Mouse (Mus musculus): Measurements from ENCODE around the gene Cdc123. TPM values are rescaled to one million over a fixed set of nuclear protein-coding genes. Genes with fewer than 3 reads are reported as not detected.
"Not testable (repeated sequence)": the region's sequence is repeated elsewhere in the genome, so short reads cannot be mapped to it uniquely, and the experiment has no call there.

The Cdc123 gene
- polyA plus RNA-seq, 1 experiment from 2014 or later, result 414 TPM

DNA sequence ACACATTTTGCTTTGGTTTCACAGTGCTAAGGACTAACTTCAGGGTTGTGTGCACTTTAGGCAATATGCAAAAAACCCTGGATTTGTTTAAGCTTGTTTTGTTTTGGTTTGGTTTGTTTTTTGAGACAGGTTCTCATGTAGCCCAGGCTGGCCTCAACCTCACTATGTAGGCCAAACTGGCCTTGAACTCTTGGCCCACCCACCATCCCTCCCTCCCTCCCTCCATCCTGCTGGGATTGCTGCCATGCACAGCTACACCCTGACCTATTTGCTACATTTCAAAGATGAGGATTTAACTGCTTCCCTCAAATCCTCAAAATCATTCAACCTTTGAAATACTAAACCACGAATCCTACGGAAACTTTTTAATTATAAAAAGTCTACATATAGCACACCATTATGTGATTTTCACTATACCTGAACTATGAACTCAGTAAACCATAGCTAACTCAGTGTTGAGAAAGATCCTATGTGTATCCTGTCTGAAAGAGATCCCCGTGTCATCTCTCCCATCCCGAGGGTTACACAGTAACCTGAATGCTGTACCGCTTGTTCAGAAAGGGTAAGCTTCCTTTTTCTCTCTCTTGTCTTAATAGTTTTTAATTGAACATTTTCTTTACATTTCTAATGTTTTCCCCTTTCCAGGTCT, 19.6 kb downstream of the Cdc123 start:
- Histone ChIP-seq H3K27me3 (ENCODE audit: low read depth, poor library complexity, severe bottlenecking) (no peaks in the 10 kb centered on the region), H3K9me3 (replicated peaks) (no peaks in the 10 kb centered on the region), H3K27ac (no peak overlapping the region), H3K4me1 (no peaks in the 10 kb centered on the region), H3K36me3 (peaks cover 82% of the 10 kb centered on the region), H3K4me3 (no peak overlapping the region)
- 96% methylated on average over 5 of the region's 5 CpGs for WGBS
- no peak for DNase-seq (ENCODE audit: low spot score)

DNA sequence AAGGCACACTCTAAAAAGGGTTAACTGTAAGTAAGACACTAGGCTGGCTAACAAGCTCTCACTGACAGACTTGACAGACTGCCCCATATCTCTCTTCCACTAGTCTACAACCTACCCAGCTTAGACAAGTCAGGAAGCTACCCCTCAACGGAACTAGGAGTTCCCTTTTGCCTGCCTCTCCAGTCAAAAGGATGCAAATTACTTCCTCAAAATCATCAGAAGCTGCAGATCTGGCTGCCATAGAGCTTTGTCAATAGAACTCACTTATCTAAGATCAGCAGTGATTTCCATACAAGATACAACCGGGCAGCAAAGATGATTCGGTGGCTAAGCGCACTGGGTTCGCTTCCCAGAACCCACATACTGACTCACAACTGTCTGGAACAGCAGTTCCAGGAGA, 20.3 kb downstream of the Cdc123 start:
- Histone ChIP-seq H3K4me1 (no peaks in the 10 kb centered on the region), H3K27ac (no peak overlapping the region), H3K4me3 (no peak overlapping the region), H3K27me3 (ENCODE audit: low read depth, poor library complexity, severe bottlenecking) (no peaks in the 10 kb centered on the region), H3K36me3 (peaks cover 83% of the 10 kb centered on the region), H3K9me3 (replicated peaks) (no peaks in the 10 kb centered on the region)
- DNase-seq (ENCODE audit: low spot score), result no peak
- WGBS, result 87% methylated on average over 5 of the region's 5 CpGs

DNA sequence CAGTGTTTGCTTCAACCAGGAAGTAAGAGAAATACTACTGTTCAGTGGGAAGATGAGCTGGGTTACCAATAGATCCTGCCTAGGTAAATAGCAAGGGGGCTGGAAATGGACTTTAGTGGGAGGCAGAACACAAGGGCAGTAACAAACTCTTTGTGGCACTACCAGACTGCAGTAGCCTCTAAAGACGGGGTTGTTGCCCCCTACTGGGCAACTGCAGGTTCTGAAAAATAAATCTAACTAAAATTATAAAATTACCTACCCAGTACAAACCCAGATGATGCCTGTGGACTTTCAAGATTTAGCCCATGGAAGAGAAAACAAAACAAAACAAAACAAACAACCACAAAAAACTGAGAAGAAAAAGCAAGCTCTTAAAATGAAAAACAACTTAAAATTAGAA, 20.8 kb downstream of the Cdc123 start:
- Histone ChIP-seq H3K4me1 (no peaks in the 10 kb centered on the region), H3K9me3 (replicated peaks) (no peaks in the 10 kb centered on the region), H3K36me3 (peaks cover 83% of the 10 kb centered on the region), H3K27ac (no peak overlapping the region), H3K4me3 (no peak overlapping the region), H3K27me3 (ENCODE audit: low read depth, poor library complexity, severe bottlenecking) (no peaks in the 10 kb centered on the region)
- DNase-seq (ENCODE audit: low spot score), result no peak
- 46% methylated on average over 1 of the region's 1 CpGs for WGBS

DNA sequence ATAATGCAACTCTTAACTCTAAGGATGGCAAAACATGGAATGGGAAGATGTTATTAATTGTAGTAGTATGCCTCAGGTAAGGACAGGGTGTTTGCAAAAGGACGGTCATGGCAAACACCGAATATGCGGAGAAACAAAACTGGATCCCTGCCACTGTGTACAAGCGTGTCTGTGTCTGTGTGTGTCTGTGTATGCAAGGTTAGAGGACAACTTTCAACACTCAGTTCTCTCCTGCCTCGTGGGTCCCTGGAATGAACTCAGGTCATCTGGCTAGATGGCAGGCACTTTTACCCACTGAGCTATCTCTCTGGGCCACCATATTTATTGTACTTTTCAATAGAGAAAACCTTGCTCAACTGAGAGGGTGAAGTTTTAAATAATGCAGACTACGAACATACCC, 22.5 kb downstream of the Cdc123 start:
- H3K9me3 ChIP-seq (replicated peaks), result no peaks in the 10 kb centered on the region

DNA sequence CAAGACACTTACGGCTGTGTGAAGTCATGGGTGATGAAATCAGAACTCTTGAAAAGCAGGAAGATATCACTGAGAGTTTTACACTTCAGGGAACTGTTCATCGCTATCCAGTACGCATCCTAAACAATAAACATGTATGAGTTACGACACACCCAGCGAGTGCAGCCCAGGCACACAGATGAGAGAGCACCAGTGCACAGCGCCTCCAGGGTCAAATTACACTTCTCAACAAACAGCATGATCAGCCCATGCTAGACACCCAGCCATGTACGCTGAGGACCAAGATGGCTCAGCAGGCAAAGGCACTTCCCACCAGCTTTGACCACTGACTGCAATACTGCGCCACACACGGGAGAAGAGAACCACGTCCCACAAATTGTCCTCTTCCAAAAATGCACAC, 23.7 kb downstream of the Cdc123 start:
- 91% methylated on average over 10 of the region's 10 CpGs for WGBS
- peaks cover 87% of the 10 kb centered on the region for H3K36me3 ChIP-seq

More for the DNA sequence above, 22.5 kb downstream of the Cdc123 start:
- no peaks in the 10 kb centered on the region for H3K4me1 ChIP-seq
- WGBS, result 96% methylated on average over 6 of the region's 6 CpGs
- DNase-seq (ENCODE audit: low spot score), result no peak
- peaks cover 88% of the 10 kb centered on the region for H3K36me3 ChIP-seq
- no peak overlapping the region for H3K27ac ChIP-seq
- no peaks in the 10 kb centered on the region for H3K27me3 ChIP-seq (ENCODE audit: low read depth, poor library complexity, severe bottlenecking)
- no peak overlapping the region for H3K4me3 ChIP-seq

DNA sequence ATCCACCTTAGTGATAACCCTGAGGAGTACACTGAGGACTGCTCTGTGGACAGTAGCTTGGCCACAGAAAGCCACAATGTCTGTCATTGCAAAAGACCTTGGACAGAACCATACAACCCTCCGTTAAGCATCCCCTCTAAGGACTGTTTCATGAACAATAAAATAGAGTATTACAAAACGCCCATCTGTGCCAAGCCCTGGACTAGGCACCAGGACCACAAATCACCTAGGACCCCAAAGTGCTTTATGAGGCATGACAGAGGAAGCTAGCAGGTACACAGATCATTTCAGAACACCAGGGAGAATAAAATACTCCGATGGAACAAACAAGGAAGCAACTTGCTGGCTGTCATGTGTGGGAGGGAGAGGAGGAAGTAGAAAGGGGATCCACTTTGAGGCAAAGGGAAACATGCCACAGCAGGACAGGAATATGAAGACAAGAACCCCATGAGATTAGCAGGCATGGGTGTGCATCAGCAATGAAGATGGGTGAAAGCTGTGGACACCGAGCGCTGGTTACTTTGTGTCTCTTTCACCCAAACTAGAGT, 33.7 kb downstream of the Cdc123 start:
- Histone ChIP-seq H3K27me3 (ENCODE audit: low read depth, poor library complexity, severe bottlenecking) (no peaks in the 10 kb centered on the region), H3K36me3 (peaks cover 84% of the 10 kb centered on the region), H3K9me3 (replicated peaks) (no peaks in the 10 kb centered on the region), H3K4me3 (no peak overlapping the region), H3K27ac (no peak overlapping the region), H3K4me1 (no peaks in the 10 kb centered on the region)
- 91% methylated on average over 5 of the region's 5 CpGs for WGBS
- no peak for DNase-seq (ENCODE audit: low spot score)

More for the DNA sequence above, 23.7 kb downstream of the Cdc123 start:
- Histone ChIP-seq H3K4me3 (no peak overlapping the region), H3K4me1 (no peaks in the 10 kb centered on the region), H3K27me3 (ENCODE audit: low read depth, poor library complexity, severe bottlenecking) (no peaks in the 10 kb centered on the region), H3K27ac (no peak overlapping the region), H3K9me3 (replicated peaks) (no peaks in the 10 kb centered on the region)
- DNase-seq (ENCODE audit: low spot score), result no peak

DNA sequence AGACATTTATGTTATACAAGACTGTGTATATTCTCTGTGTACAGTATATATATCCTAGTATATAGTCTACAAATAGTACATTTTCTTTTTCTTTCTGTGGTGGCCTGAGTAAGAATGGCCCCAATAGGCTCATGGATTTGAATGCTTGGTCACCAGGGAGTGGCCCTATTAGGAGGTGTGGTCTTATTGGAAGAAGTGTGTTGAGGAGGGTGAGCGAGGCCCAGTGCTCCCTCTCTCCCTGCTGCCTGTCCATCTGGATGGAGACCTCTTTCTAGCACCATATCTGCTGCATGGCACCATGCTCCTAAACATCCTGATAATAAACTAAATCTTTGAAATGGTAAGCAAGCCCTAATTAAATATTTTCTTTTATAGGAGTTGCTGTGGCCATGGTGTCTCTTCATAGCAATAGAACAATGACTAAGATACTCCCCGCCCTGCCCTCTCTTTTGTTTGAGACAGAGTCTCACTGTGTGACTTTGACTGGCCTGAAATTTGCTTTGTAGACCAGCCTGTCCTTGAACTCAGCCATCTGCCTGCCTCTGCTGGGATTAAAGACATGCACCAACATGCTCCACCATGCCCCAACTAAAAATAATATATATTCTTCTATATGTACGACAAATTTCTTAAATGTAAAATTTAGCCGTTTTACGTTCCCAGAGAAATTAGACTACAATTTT, 34.8 kb downstream of the Cdc123 start:
- no peaks in the 10 kb centered on the region for H3K9me3 ChIP-seq (replicated peaks)
- peaks cover 85% of the 10 kb centered on the region for H3K36me3 ChIP-seq
- H3K4me3 ChIP-seq, result no peak overlapping the region
- H3K4me1 ChIP-seq, result no peaks in the 10 kb centered on the region
- no peaks in the 10 kb centered on the region for H3K27me3 ChIP-seq (ENCODE audit: low read depth, poor library complexity, severe bottlenecking)
- no peak overlapping the region for H3K27ac ChIP-seq
- 97% methylated on average over 5 of the region's 5 CpGs for WGBS
- DNase-seq (ENCODE audit: low spot score), result no peak

DNA sequence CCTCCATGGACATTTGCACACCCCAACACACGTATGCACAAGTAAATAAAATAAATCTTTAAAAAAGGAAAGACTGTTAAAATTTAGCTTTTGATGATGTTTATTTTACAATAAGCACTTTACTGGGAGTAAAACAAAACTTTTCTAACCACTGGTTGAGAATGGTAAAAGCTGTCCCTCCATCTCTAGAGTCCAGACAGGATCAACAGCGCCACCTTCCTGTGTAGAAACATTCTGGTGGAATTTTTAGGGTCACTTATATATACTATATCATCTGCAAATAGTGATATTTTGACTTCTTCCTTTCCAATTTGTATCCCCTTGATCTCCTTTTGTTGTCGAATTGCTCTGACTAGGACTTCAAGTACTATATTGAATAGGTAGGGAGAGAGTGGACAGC, 38.8 kb downstream of the Cdc123 start:
- WGBS, result 87% methylated on average over 3 of the region's 3 CpGs
- not testable (repeated sequence) for H3K9me3 ChIP-seq (replicated peaks); H3K4me1 ChIP-seq; H3K27me3 ChIP-seq (ENCODE audit: low read depth, poor library complexity, severe bottlenecking); DNase-seq (ENCODE audit: low spot score); H3K27ac ChIP-seq; H3K4me3 ChIP-seq
- peaks cover 92% of the 10 kb centered on the region for H3K36me3 ChIP-seq

DNA sequence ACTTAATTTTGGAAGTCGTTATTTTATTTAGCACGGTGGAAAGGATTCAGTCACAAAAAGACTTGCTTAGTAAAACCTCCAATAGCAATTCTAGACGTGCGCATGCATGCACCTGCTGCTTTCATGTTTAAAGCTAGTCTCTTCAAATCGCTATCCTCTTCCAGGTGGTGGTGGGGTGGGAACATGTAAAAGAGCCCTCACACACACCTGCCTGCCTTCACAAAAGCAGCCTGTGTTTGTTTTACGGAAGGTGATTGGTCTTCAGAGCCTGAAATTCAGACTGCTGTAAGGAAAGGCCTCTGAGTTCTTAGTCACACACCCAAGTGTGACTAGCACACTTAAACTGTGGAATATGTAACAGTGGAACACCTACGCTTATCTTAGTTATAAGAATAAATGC, 39.7 kb downstream of the Cdc123 start:
- no peak overlapping the region for H3K4me3 ChIP-seq
- peaks cover 92% of the 10 kb centered on the region for H3K36me3 ChIP-seq
- no peak for DNase-seq (ENCODE audit: low spot score)
- H3K9me3 ChIP-seq (replicated peaks), result no peaks in the 10 kb centered on the region
- no peaks in the 10 kb centered on the region for H3K4me1 ChIP-seq
- no peaks in the 10 kb centered on the region for H3K27me3 ChIP-seq (ENCODE audit: low read depth, poor library complexity, severe bottlenecking)
- WGBS, result 92% methylated on average over 7 of the region's 7 CpGs
- no peak overlapping the region for H3K27ac ChIP-seq

DNA sequence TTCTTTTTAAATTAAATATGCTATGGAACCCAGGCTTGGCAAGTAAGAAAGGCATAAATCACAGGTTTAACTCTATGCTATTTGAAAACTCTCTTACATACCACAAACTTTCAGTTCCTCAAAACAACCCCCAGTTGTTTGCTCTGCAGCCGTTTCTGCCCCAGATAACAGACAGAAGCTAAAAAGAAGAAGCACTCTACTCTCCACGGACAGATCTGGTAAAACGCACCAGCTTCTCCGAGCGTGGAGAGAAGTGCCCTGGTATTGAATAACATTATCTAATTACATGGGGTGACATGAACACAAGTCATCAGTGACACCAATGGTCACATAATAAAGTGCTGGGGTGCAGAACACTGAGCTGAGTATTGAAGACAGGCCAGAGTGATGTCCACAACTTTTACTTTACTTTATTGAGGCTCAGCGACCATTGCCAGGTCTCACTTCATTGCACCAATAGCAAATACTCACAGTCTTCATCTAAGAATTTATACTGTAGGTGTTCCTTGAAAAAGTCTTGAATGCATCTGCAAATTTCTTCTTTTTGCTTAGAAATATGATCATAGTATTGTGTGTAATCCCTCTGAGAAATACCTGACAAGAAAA, 40.4 kb downstream of the Cdc123 start:
- Histone ChIP-seq H3K9me3 (replicated peaks) (no peaks in the 10 kb centered on the region), H3K4me3 (no peak overlapping the region), H3K27ac (no peak overlapping the region), H3K27me3 (ENCODE audit: low read depth, poor library complexity, severe bottlenecking) (no peaks in the 10 kb centered on the region), H3K4me1 (no peaks in the 10 kb centered on the region), H3K36me3 (peaks cover 92% of the 10 kb centered on the region)
- 94% methylated on average over 6 of the region's 6 CpGs for WGBS
- DNase-seq (ENCODE audit: low spot score), result no peak

DNA sequence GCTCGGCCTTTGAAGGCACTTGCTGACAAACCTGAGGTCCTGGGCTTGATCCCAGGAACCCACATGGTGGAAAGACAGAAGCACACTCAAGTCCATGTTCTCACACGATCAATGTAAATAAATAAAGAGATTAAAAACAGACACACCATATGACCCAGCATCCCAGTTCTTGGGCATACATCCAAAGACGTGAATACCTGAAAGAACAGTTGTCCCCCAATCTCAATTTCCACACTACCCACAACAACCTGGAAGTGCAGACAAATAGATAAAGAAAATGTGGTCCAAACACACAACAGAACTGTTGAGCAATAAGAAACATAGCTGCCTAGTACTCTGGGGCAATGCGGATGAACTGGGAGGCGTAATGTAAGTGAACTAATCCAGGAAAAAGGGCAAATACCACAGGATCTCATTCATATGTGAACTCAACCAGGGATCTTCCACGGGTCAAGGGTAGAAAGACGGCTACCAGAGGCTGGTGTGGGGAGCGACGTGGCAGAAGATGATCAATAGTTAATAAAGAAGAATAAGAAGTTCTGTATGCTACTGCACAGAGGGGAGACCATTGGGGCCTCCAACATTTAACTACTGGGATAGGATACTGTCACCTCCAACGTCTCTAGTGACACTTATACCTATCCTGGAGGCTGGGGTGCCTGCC, 42.9 kb downstream of the Cdc123 start:
- DNase-seq (ENCODE audit: low spot score), result no peak
- Histone ChIP-seq H3K27ac (no peak overlapping the region), H3K36me3 (peaks cover 93% of the 10 kb centered on the region), H3K9me3 (replicated peaks) (no peaks in the 10 kb centered on the region), H3K27me3 (ENCODE audit: low read depth, poor library complexity, severe bottlenecking) (no peaks in the 10 kb centered on the region), H3K4me3 (no peak overlapping the region), H3K4me1 (no peaks in the 10 kb centered on the region)
- WGBS, result 97% methylated on average over 10 of the region's 10 CpGs

DNA sequence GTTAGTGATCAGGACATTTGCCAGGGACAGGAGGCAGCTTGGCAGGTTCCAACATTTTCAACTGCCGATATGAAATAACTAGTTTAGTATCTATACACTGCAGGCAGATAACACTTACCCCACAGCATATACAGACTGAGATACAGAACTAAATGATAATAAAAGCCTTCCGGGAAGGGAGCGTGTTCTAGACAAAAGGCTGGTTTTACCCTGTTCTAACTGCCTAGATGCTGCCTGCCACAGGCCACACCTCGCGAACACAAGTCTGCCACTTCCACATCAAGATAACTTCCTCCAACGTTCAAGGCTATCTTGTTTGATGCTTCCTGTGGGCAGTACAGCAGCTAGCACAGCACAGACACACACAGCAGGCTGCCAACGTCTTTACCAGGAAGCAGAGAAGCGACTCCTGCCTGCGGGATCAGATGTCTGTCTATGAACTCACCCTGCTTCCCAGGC, 43.8 kb downstream of the Cdc123 start:
- H3K9me3 ChIP-seq (replicated peaks), result no peaks in the 10 kb centered on the region
- no peaks in the 10 kb centered on the region for H3K27me3 ChIP-seq (ENCODE audit: low read depth, poor library complexity, severe bottlenecking)
- no peaks in the 10 kb centered on the region for H3K4me1 ChIP-seq
- no peak for DNase-seq (ENCODE audit: low spot score)
- WGBS, result 93% methylated on average over 9 of the region's 9 CpGs
- no peak overlapping the region for H3K27ac ChIP-seq
- H3K4me3 ChIP-seq, result no peak overlapping the region
- H3K36me3 ChIP-seq, result peaks cover 99% of the 10 kb centered on the region

Data from limb, embryonic 10.5 days (tissue).